Mouse (Mus musculus) neural tube, embryonic 12.5 days (tissue): ENCODE data around the gene Gm17490. TPM values are rescaled to one million over a fixed set of nuclear protein-coding genes. Genes with fewer than 3 reads are reported as not detected.

Experiments used
- ATAC-seq: fragments of 200-750 bp; cut with Nextera tagmentation; 2 replicates; pipeline ENCODE4 v1.8.0; 2017; ENCODE audit warnings: low read depth, mild to moderate bottlenecking, moderate TSS enrichment, moderate library complexity; ENCODE audit not compliant: low FRiP score
- H3K27ac ChIP-seq: fragments of 300-500 bp; sonication (generic); 2 replicates; pipeline ENCODE4 v1.5.1; 2016
- H3K27me3 ChIP-seq: fragments of 300-500 bp; sonication (generic); replicated peaks from 2 replicates; pipeline ENCODE4 v1.6.1; 2016; ENCODE audit warnings: mild to moderate bottlenecking
- H3K36me3 ChIP-seq: fragments of 300-500 bp; sonication (generic); 2 replicates; pipeline ENCODE4 v1.6.1; 2016; ENCODE audit warnings: mild to moderate bottlenecking
- H3K4me1 ChIP-seq: fragments of 300-500 bp; sonication (generic); 2 replicates; pipeline ENCODE4 v1.6.1; 2016
- H3K4me2 ChIP-seq: fragments of 300-500 bp; sonication (generic); replicated peaks from 2 replicates; pipeline ENCODE4 v1.6.1; 2016; ENCODE audit warnings: mild to moderate bottlenecking
- H3K4me3 ChIP-seq: fragments of 300-500 bp; sonication (generic); 2 replicates; pipeline ENCODE4 v1.5.1; 2016
- H3K9ac ChIP-seq: fragments of 300-500 bp; sonication (generic); 2 replicates; pipeline ENCODE4 v1.6.1; 2016; ENCODE audit warnings: mild to moderate bottlenecking
- H3K9me3 ChIP-seq: fragments of 300-500 bp; sonication (generic); 2 replicates; pipeline ENCODE4 v1.6.1; 2016; ENCODE audit warnings: mild to moderate bottlenecking
- WGBS: fragments of 180-500 bp; shearing (Covaris S2); methylation state at CpG from one replicate; pipeline ENCODE4 v1.1.7; 2016; 5-methylcytosine and 5-hydroxymethylcytosine counted together
- polyA plus RNA-seq: library from polyadenylated mRNA; unstranded; fragments of >200 nt; fragmentation: Nextera tagmentation; extraction: Ambion mirVana; gene quantifications from 2 replicates; pipeline ENCODE4 v1.2.1, GENCODE M21; 2016

The Gm17490 gene
- polyA plus RNA-seq, 1 experiment from 2014 or later: not detected

GRCm38 (mm10) chr2:11653330-11653729, 27.3 kb upstream of the Gm17490 start:
- H3K4me2 ChIP-seq: no peak overlapping the region
- H3K4me1 ChIP-seq: no peaks in the 10 kb centered on the region
- no peaks in the 10 kb centered on the region for H3K9me3 ChIP-seq
- no peak overlapping the region for H3K4me3 ChIP-seq
- no peak overlapping the region for H3K27ac ChIP-seq
- no peaks in the 10 kb centered on the region for H3K36me3 ChIP-seq
- no peaks in the 10 kb centered on the region for H3K27me3 ChIP-seq
- H3K9ac ChIP-seq: no peak overlapping the region
- ATAC-seq: no peak
- WGBS: 69% methylated on average over 6 of the region's 6 CpGs

GRCm38 (mm10) chr2:11652780-11653179, 26.7 kb upstream of the Gm17490 start:
- no peak for ATAC-seq
- Histone ChIP-seq H3K9ac (no peak overlapping the region), H3K4me2 (no peak overlapping the region), H3K27me3 (no peaks in the 10 kb centered on the region), H3K4me1 (no peaks in the 10 kb centered on the region), H3K36me3 (no peaks in the 10 kb centered on the region), H3K4me3 (no peak overlapping the region), H3K9me3 (no peaks in the 10 kb centered on the region), H3K27ac (no peak overlapping the region)
- 75% methylated on average over 2 of the region's 2 CpGs for WGBS

GRCm38 (mm10) chr2:11652196-11652595, 26.1 kb upstream of the Gm17490 start:
- Histone ChIP-seq H3K27ac (no peak overlapping the region), H3K4me3 (no peak overlapping the region), H3K4me1 (no peaks in the 10 kb centered on the region), H3K9me3 (no peaks in the 10 kb centered on the region), H3K9ac (no peak overlapping the region), H3K27me3 (no peaks in the 10 kb centered on the region), H3K4me2 (no peak overlapping the region), H3K36me3 (no peaks in the 10 kb centered on the region)
- no peak for ATAC-seq
- 90% methylated on average over 3 of the region's 3 CpGs for WGBS

- Histone ChIP-seq H3K4me2 (no peak overlapping the region), H3K27me3 (no peaks in the 10 kb centered on the region), H3K4me1 (no peaks in the 10 kb centered on the region), H3K36me3 (no peaks in the 10 kb centered on the region), H3K9ac (no peak overlapping the region), H3K27ac (no peak overlapping the region), H3K9me3 (no peaks in the 10 kb centered on the region), H3K4me3 (no peak overlapping the region)
- no peak for ATAC-seq
- WGBS: 55% methylated on average over 3 of the region's 3 CpGs
Measured at GRCm38 (mm10) chr2:11651476-11651875, 25.4 kb upstream of the Gm17490 start.

GRCm38 (mm10) chr2:11645297-11645696, 19.2 kb upstream of the Gm17490 start:
- H3K9ac ChIP-seq: no peak overlapping the region
- no peaks in the 10 kb centered on the region for H3K36me3 ChIP-seq
- H3K9me3 ChIP-seq: no peaks in the 10 kb centered on the region
- 92% methylated on average over 2 of the region's 2 CpGs for WGBS
- no peak for ATAC-seq
- H3K27me3 ChIP-seq: no peaks in the 10 kb centered on the region
- H3K4me2 ChIP-seq: no peak overlapping the region
- no peak overlapping the region for H3K27ac ChIP-seq
- no peaks in the 10 kb centered on the region for H3K4me1 ChIP-seq
- H3K4me3 ChIP-seq: no peak overlapping the region

GRCm38 (mm10) chr2:11644057-11644456, 18.0 kb upstream of the Gm17490 start:
- Histone ChIP-seq H3K9me3 (no peaks in the 10 kb centered on the region), H3K27me3 (no peaks in the 10 kb centered on the region), H3K36me3 (no peaks in the 10 kb centered on the region), H3K4me2 (no peak overlapping the region), H3K27ac (no peak overlapping the region), H3K9ac (no peak overlapping the region), H3K4me3 (no peak overlapping the region), H3K4me1 (no peaks in the 10 kb centered on the region)
- 88% methylated on average over 1 of the region's 1 CpGs for WGBS
- no peak for ATAC-seq

GRCm38 (mm10) chr2:11642451-11642941, 16.4 kb upstream of the Gm17490 start, which contains the start of gene Il2ra:
Gene Il2ra (plus strand): TSS chr2:11642807.
- ATAC-seq: no peak
- no peaks in the 10 kb centered on the region for H3K9me3 ChIP-seq
- no peaks in the 10 kb centered on the region for H3K4me1 ChIP-seq
- H3K27ac ChIP-seq: no peak within 1 kb of the TSS
- 91% methylated on average over 3 of the region's 3 CpGs for WGBS
- H3K36me3 ChIP-seq: no peaks in the 10 kb centered on the region
- no peak within 1 kb of the TSS for H3K9ac ChIP-seq
- H3K4me3 ChIP-seq: no peak within 1 kb of the TSS
- H3K4me2 ChIP-seq: no peak within 1 kb of the TSS
- no peaks in the 10 kb centered on the region for H3K27me3 ChIP-seq

- WGBS: 70% methylated on average over 1 of the region's 1 CpGs
- Histone ChIP-seq H3K36me3 (no peaks in the 10 kb centered on the region), H3K27ac (no peak overlapping the region), H3K9ac (no peak overlapping the region), H3K4me2 (no peak overlapping the region), H3K27me3 (no peaks in the 10 kb centered on the region), H3K4me3 (no peak overlapping the region), H3K9me3 (no peaks in the 10 kb centered on the region), H3K4me1 (no peaks in the 10 kb centered on the region)
- no peak for ATAC-seq
Measured at GRCm38 (mm10) chr2:11637115-11637514, 11.1 kb upstream of the Gm17490 start.

GRCm38 (mm10) chr2:11636138-11636480, 10.0 kb upstream of the Gm17490 start:
- Histone ChIP-seq H3K27me3 (no peaks in the 10 kb centered on the region), H3K36me3 (no peaks in the 10 kb centered on the region), H3K4me1 (no peaks in the 10 kb centered on the region), H3K27ac (no peak overlapping the region), H3K4me2 (no peak overlapping the region), H3K9me3 (no peaks in the 10 kb centered on the region), H3K4me3 (no peak overlapping the region), H3K9ac (no peak overlapping the region)
- 80% methylated on average over 3 of the region's 3 CpGs for WGBS
- no peak for ATAC-seq

- Histone ChIP-seq H3K4me2 (no peak overlapping the region), H3K27ac (no peak overlapping the region), H3K9me3 (no peaks in the 10 kb centered on the region), H3K4me3 (no peak overlapping the region), H3K9ac (no peak overlapping the region), H3K36me3 (no peaks in the 10 kb centered on the region), H3K27me3 (no peaks in the 10 kb centered on the region), H3K4me1 (no peaks in the 10 kb centered on the region)
- ATAC-seq: no peak
- WGBS: 94% methylated on average over 5 of the region's 5 CpGs
Measured at GRCm38 (mm10) chr2:11635471-11636137, 9.5 kb upstream of the Gm17490 start.

- Histone ChIP-seq H3K4me3 (no peak overlapping the region), H3K27me3 (no peaks in the 10 kb centered on the region), H3K27ac (no peak overlapping the region), H3K36me3 (no peaks in the 10 kb centered on the region), H3K9ac (no peak overlapping the region), H3K4me2 (no peak overlapping the region), H3K4me1 (no peaks in the 10 kb centered on the region), H3K9me3 (no peaks in the 10 kb centered on the region)
- WGBS: 87% methylated on average over 6 of the region's 6 CpGs
- ATAC-seq: no peak
Measured at GRCm38 (mm10) chr2:11635035-11635434, 9.0 kb upstream of the Gm17490 start.

- no peak for ATAC-seq
- Histone ChIP-seq H3K9ac (no peak overlapping the region), H3K4me2 (no peak overlapping the region)
Measured at GRCm38 (mm10) chr2:11623726-11624125, 2.3 kb downstream of the Gm17490 start.

GRCm38 (mm10) chr2:11623173-11623572, 2.9 kb downstream of the Gm17490 start:
- Histone ChIP-seq H3K36me3 (no peaks in the 10 kb centered on the region), H3K4me1 (no peaks in the 10 kb centered on the region), H3K9me3 (no peaks in the 10 kb centered on the region), H3K4me3 (no peak overlapping the region), H3K27me3 (no peaks in the 10 kb centered on the region), H3K9ac (no peak overlapping the region), H3K4me2 (no peak overlapping the region), H3K27ac (no peak overlapping the region)
- 92% methylated on average over 8 of the region's 8 CpGs for WGBS
- no peak for ATAC-seq

More at GRCm38 (mm10) chr2:11623726-11624125, 2.3 kb downstream of the Gm17490 start:
- Histone ChIP-seq H3K27me3 (no peaks in the 10 kb centered on the region), H3K4me1 (no peaks in the 10 kb centered on the region), H3K4me3 (no peak overlapping the region), H3K27ac (no peak overlapping the region), H3K36me3 (no peaks in the 10 kb centered on the region), H3K9me3 (no peaks in the 10 kb centered on the region)
- 93% methylated on average over 2 of the region's 2 CpGs for WGBS
